Mouse (Mus musculus): ENCODE data around the gene Gjc3.

DNA sequence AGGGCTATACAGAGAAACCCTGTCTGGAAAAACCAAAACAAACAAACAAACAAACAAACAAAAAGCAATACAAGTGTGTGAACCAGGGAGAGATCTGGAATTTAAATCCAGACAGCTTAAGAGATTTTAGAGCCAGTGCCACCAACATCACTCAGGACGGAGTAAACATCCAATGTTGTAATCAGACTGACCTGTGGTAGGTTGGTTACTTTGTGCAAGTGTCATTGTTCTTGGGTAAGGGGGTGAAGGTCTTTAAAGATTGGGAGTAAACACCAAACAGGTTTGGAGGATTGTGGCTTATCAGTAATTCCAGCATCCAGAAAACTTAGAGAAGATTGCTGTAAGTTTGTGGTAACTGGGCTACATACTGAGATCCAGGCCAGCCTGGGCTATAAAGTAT lies 23.5 kb upstream of the Gjc3 start:
- TF ChIP-seq TCF12 (IDR thresholded peaks at IDR 0.05; ENCODE audit: low read depth, low read length): no peak
- no peak for TF ChIP-seq ZNF384 (IDR thresholded peaks at IDR 0.05; ENCODE audit: low read depth, low read length)
- TF ChIP-seq ETS1 (conservative IDR thresholded peaks at IDR 0.05; ENCODE audit: low read depth, low read length): no peak
- no peak for TF ChIP-seq ZC3H11A (IDR thresholded peaks at IDR 0.05; ENCODE audit: low read depth, low read length)

All from CH12.LX (cell line).